Mouse (Mus musculus) forebrain, embryonic 15.5 days (tissue): ENCODE measurements at regions not wholly inside any gene's neighbourhood (a gene's known extent, or its start where the extent isn't known, plus 50 kb on each side); places are given as distances from the start of the nearest gene placed in this dataset.

Source experiments
- ATAC-seq: fragments of 200-750 bp; cut with Nextera tagmentation; replicated peaks from 2 replicates; pipeline ENCODE4 v1.8.0; 2017; ENCODE audit warnings: mild to moderate bottlenecking, moderate TSS enrichment, moderate library complexity
- H3K27ac ChIP-seq: fragments of 300-500 bp; sonication (generic); replicated peaks from 2 replicates; pipeline ENCODE4 v1.5.1; 2015; ENCODE audit warnings: mild to moderate bottlenecking, inconsistent platforms
- H3K27me3 ChIP-seq: fragments of 300-500 bp; sonication (generic); 2 replicates; pipeline ENCODE4 v1.6.1; 2015; ENCODE audit warnings: inconsistent platforms
- H3K36me3 ChIP-seq: fragments of 300-500 bp; sonication (generic); 2 replicates; pipeline ENCODE4 v1.6.1; 2015; ENCODE audit warnings: mild to moderate bottlenecking, inconsistent platforms
- H3K4me1 ChIP-seq: fragments of 300-500 bp; sonication (generic); 2 replicates; pipeline ENCODE4 v1.6.1; 2015; ENCODE audit warnings: inconsistent platforms
- H3K4me2 ChIP-seq: fragments of 300-500 bp; sonication (generic); replicated peaks from 2 replicates; pipeline ENCODE4 v1.6.1; 2015; ENCODE audit warnings: mild to moderate bottlenecking, inconsistent platforms
- H3K4me3 ChIP-seq: fragments of 300-500 bp; sonication (generic); 2 replicates; pipeline ENCODE4 v1.5.1; 2015; ENCODE audit warnings: mild to moderate bottlenecking, inconsistent platforms
- H3K9ac ChIP-seq: fragments of 300-500 bp; sonication (generic); replicated peaks from 2 replicates; pipeline ENCODE4 v1.6.1; 2015; ENCODE audit warnings: mild to moderate bottlenecking, inconsistent platforms
- H3K9me3 ChIP-seq: fragments of 300-500 bp; sonication (generic); 2 replicates; pipeline ENCODE4 v1.6.1; 2016; ENCODE audit warnings: inconsistent platforms
- WGBS: fragments of 180-500 bp; shearing (Covaris S2); methylation state at CpG from one replicate; pipeline ENCODE4 v1.1.7; 2015; ENCODE audit warnings: mixed read lengths; 5-methylcytosine and 5-hydroxymethylcytosine counted together

DNA sequence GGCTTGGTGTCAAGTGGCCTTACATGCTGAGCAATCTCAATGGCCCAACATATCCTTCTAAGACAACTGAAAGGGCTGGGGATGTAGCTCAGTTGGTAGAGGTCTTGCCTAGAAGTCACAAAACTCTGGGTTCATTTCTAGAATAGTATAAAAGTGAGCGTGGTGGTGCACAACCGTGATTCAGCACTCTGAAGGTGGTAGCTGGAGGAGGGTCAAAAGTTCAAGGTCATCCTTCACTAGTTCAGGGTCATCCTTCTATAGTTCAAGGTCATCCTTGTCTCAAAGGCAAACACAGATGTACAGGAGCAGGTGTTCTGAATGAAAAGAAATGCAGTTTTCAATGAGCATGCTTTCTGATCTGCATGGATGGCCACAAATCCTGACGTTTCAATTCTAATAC is 101.5 kb upstream of the Marcks start:
- no peaks in the 10 kb centered on the region for H3K4me1 ChIP-seq
- WGBS, result 89% methylated on average over 3 of the region's 3 CpGs
- no peak for ATAC-seq
- no peaks in the 10 kb centered on the region for H3K9me3 ChIP-seq
- no peak overlapping the region for H3K9ac ChIP-seq
- H3K27ac ChIP-seq, result no peak overlapping the region
- no peak overlapping the region for H3K4me3 ChIP-seq
- no peaks in the 10 kb centered on the region for H3K36me3 ChIP-seq
- H3K4me2 ChIP-seq, result no peak overlapping the region
- H3K27me3 ChIP-seq, result no peaks in the 10 kb centered on the region

DNA sequence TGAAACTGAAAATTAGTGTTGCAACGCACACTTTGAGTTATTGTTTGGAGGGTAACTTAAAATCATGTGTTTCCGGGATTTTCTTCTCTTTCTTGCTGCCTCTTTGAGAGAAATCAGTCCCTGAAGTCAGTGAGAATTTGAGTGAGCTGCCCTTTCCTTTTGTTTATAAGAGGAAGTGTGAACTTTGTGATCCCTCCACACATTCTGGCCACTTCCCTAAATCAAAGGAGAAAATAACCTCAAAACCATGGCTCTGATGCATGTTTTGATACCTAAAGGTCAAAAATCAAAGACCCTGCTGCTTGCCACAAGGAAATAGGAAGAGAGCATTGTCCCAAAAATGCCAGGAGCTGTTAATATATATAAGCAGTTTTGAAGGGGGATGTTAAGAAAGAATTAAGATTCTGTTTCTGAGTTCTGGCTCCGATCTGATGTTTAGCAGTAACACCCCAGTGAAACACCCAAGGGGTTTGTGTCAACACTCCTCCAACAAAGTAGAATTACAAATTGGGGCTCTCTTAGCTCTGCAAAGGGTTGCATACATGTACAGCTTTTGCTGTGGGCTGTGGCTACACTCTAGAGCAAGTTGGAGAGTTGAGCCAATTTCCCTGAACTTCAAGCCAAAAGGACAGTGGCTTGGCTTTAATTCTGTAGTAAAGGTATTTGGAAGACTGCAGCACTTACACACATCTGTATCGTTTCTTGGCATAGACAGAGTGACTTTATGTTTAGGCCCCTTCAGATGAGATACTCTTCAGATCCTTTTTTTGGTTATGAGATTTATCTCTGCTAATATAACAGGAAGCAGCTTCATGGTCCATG is 97.5 kb upstream of the Marcks start:
- 83% methylated on average over 4 of the region's 4 CpGs for WGBS

DNA sequence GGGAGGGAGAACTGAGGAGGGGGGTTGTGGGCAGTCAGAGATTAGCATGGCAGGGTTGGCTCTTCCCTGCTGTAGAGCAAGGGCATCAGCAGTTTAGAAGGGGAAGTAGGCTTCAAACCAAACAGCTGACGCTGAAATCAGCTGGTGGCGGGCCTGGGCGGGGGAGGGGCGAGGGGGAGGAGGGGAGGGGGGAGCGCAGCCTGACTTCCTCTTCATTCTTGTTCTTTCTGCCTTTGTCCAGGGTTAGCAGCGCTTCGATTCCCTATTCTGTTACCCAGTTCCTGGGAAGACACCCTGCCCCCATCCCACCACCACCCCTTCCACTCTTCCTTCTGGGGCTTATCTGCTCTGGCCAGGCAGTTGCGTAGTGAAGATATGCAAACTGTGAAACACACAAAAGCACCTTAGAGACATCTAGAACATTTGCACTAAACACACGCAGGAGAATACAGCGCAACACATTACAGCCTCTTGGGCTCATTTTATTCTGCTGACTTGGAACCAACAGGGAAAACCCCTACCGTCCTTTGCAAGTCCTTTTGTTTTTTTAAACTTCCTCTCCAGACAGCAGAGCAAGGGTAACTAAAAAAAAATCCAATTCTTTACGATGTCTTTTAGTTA is 93.3 kb upstream of the Marcks start:
- no peaks in the 10 kb centered on the region for H3K36me3 ChIP-seq
- H3K4me2 ChIP-seq, result peak overlapping the region; percentile 34
- H3K9me3 ChIP-seq, result no peaks in the 10 kb centered on the region
- peaks cover 7% of the 10 kb centered on the region; the same call in 1 of the 2 replicates for H3K4me1 ChIP-seq
- H3K27ac ChIP-seq, result no peak overlapping the region
- no peaks in the 10 kb centered on the region for H3K27me3 ChIP-seq
- 19% methylated on average over 9 of the region's 12 CpGs for WGBS
- H3K9ac ChIP-seq, result no peak overlapping the region; the same call in 1 of the 2 replicates
- H3K4me3 ChIP-seq, result no peak overlapping the region
- ATAC-seq, result peak; percentile 78

More for the DNA sequence above, 97.5 kb upstream of the Marcks start:
- H3K27ac ChIP-seq, result no peak overlapping the region
- no peak for ATAC-seq
- no peaks in the 10 kb centered on the region for H3K36me3 ChIP-seq
- H3K9me3 ChIP-seq, result no peaks in the 10 kb centered on the region
- no peak overlapping the region for H3K9ac ChIP-seq
- H3K27me3 ChIP-seq, result no peaks in the 10 kb centered on the region
- H3K4me3 ChIP-seq, result no peak overlapping the region
- no peak overlapping the region for H3K4me2 ChIP-seq
- H3K4me1 ChIP-seq, result peaks cover 7% of the 10 kb centered on the region; the same call in 1 of the 2 replicates

DNA sequence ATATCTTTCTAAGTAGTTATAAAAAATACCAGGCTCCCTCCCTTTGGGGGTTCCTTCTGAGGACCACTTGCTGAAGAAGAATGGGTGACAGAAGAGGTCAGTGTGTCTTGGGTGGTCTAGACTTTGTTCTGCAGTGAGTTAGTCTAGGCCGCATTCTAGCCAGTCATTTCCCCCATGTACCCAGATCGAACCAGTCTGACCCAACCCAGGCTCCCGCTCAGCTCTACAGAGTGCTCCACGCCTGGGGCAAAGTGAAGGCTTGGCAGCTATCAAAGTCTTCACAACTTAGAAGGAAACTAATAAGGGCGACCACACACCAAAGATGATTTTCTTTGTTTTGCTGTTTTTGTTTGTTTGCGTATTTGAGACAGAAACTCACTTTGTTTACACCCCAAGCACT is 92.4 kb upstream of the Marcks start:
- H3K27me3 ChIP-seq, result no peaks in the 10 kb centered on the region
- 77% methylated on average over 6 of the region's 6 CpGs for WGBS
- H3K4me2 ChIP-seq, result no peak overlapping the region
- no peaks in the 10 kb centered on the region for H3K9me3 ChIP-seq
- peaks cover 7% of the 10 kb centered on the region; the same call in 1 of the 2 replicates for H3K4me1 ChIP-seq
- H3K4me3 ChIP-seq, result no peak overlapping the region
- H3K9ac ChIP-seq, result no peak overlapping the region
- H3K27ac ChIP-seq, result no peak overlapping the region
- no peak; the same call in 1 of the 2 replicates for ATAC-seq
- no peaks in the 10 kb centered on the region for H3K36me3 ChIP-seq

DNA sequence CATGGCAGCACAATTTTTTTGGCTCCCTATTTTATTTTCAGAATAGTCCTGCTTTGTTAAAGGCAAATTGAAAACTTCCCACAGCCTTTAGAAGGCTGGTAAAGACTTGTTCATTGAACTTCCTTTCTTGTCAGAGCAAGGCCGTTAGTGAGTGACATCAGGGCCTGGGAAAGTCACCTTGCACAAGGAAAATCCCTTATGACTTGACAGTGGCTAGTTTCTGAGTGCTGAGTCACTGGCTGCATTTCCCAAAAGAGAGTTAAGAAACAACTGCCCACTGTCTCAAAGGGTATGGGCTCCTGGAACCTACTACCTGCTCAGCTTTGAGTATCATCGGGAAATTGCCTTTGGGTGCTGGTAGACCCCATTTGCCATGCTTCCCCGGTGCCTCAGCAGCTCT is 89.2 kb upstream of the Marcks start:
- no peak for ATAC-seq
- H3K4me2 ChIP-seq, result no peak overlapping the region
- no peaks in the 10 kb centered on the region for H3K27me3 ChIP-seq
- no peaks in the 10 kb centered on the region for H3K36me3 ChIP-seq
- H3K9ac ChIP-seq, result no peak overlapping the region
- 82% methylated on average over 3 of the region's 3 CpGs for WGBS
- H3K4me3 ChIP-seq, result no peak overlapping the region
- no peak overlapping the region for H3K27ac ChIP-seq
- no peaks in the 10 kb centered on the region for H3K9me3 ChIP-seq
- peaks cover 7% of the 10 kb centered on the region; the same call in 1 of the 2 replicates for H3K4me1 ChIP-seq

DNA sequence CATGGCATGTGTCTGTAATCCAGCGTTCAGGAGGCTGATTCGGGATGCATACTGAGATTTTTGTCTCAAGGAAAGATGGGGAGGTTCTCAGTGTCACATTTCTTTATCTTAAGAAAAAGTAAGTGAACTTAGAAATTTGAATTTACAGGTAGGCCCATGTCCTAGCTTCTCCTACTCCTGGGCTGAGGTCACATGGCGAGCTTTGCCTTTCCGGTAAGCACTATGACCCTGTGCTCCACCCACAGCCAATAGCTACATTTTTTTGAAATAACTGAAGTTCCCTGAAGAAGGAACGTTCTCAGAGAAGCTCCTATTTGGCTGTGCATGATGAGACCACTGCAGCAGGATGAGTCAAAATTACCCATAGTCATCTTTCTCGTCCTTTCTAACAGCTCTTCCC is 83.0 kb upstream of the Marcks start:
- Histone ChIP-seq H3K27ac (no peak overlapping the region), H3K4me3 (no peak overlapping the region), H3K9me3 (no peaks in the 10 kb centered on the region), H3K4me1 (no peaks in the 10 kb centered on the region), H3K27me3 (no peaks in the 10 kb centered on the region), H3K36me3 (no peaks in the 10 kb centered on the region), H3K9ac (no peak overlapping the region), H3K4me2 (no peak overlapping the region)
- ATAC-seq, result no peak
- 90% methylated on average over 6 of the region's 6 CpGs for WGBS

DNA sequence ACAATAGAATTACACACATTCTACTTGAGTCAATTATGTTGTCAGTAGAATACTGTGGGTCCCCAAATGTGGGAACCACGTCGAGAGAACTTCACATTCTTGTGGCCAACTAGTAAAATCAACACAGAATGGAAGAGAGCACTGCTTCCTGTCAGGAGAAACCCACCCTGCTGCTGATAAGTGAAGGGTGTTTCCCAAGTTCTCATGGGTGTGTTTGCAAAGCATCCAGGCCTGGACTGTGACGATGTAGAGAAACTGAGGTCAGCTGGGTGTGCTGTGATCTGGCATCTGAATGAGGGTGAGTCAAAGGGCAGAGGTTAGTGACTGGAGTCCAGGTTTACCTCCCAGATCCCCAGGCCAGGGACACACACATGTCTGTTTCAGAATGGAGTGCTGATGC is 81.7 kb upstream of the Marcks start:
- 72% methylated on average over 3 of the region's 3 CpGs for WGBS
- ATAC-seq, result no peak

DNA sequence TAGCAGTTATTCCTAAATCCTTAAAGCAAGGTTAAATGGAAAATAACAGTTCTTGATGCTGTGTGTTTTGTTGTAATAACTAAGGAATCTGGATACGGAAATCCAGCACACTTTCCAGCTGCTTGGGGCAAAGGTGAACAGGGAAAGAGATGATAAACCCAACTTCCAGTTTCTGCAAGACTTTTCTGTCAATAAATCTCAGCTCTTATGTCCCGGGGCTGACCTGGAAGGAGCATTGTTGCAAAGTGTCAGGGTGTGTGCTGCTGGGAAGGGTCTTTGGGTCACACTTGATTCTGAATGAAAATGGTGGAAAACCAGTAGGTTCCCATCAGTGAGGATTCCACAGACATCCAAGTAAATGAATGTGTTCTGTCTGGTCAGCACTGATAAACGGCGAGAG is 81.2 kb upstream of the Marcks start:
- Histone ChIP-seq H3K9ac (no peak overlapping the region), H3K36me3 (no peaks in the 10 kb centered on the region), H3K4me2 (no peak overlapping the region), H3K27ac (no peak overlapping the region), H3K27me3 (no peaks in the 10 kb centered on the region), H3K9me3 (no peaks in the 10 kb centered on the region), H3K4me3 (no peak overlapping the region), H3K4me1 (no peaks in the 10 kb centered on the region)
- no peak for ATAC-seq
- WGBS, result 86% methylated on average over 4 of the region's 4 CpGs

More for the DNA sequence above, 81.7 kb upstream of the Marcks start:
- Histone ChIP-seq H3K4me2 (no peak overlapping the region), H3K27ac (no peak overlapping the region), H3K27me3 (no peaks in the 10 kb centered on the region), H3K4me3 (no peak overlapping the region), H3K9me3 (no peaks in the 10 kb centered on the region), H3K9ac (no peak overlapping the region), H3K36me3 (no peaks in the 10 kb centered on the region), H3K4me1 (no peaks in the 10 kb centered on the region)

DNA sequence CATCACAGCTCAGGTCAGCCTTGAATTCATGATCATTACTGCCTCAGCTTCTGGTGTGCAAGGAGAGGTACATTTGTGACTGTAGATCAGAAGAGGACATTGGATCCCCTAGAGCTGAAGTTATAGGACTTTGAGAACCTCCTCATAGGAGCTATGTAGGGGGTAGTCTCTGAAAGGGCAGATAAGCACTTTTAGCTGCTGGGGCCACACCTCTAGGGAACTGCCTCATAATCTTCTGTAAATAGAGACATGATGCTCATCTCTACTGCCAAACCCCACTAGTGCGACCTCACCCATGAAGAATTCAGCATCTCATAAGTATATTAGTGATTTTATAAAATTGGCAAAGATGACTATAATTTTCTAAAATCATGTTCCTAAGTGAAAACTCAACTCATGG is 80.7 kb upstream of the Marcks start:
- no peak for ATAC-seq
- no peak overlapping the region for H3K9ac ChIP-seq
- no peaks in the 10 kb centered on the region for H3K9me3 ChIP-seq
- H3K27ac ChIP-seq, result no peak overlapping the region
- H3K4me2 ChIP-seq, result no peak overlapping the region
- no peak overlapping the region for H3K4me3 ChIP-seq
- WGBS, result 86% methylated on average over 1 of the region's 1 CpGs
- no peaks in the 10 kb centered on the region for H3K36me3 ChIP-seq
- no peaks in the 10 kb centered on the region for H3K27me3 ChIP-seq
- H3K4me1 ChIP-seq, result no peaks in the 10 kb centered on the region

DNA sequence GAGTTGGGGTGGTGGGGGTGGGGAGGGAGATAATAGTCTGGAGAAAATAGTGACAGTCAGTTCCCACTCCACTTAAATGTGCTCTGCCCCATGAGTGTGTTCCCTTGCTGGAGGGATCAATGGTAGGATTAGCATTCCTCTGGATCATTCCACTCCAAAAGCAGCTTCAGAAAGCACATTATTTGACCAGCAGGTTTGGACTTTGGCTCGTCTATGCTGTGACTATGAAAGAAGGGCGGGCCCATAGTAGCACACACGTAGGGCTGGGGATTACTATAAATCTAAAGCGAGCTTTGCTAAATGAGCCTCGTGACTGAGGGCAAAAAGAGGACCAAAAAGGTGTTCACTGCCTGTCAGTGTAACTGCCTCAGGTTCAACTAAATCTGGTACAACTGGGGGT is 75.9 kb upstream of the Marcks start:
- WGBS, result 23% methylated on average over 5 of the region's 5 CpGs
- ATAC-seq, result no peak
- H3K9ac ChIP-seq, result no peak overlapping the region
- H3K27ac ChIP-seq, result no peak overlapping the region
- no peak overlapping the region for H3K4me3 ChIP-seq
- no peaks in the 10 kb centered on the region for H3K36me3 ChIP-seq
- H3K27me3 ChIP-seq, result no peaks in the 10 kb centered on the region
- H3K9me3 ChIP-seq, result no peaks in the 10 kb centered on the region
- no peak overlapping the region for H3K4me2 ChIP-seq
- no peaks in the 10 kb centered on the region for H3K4me1 ChIP-seq

DNA sequence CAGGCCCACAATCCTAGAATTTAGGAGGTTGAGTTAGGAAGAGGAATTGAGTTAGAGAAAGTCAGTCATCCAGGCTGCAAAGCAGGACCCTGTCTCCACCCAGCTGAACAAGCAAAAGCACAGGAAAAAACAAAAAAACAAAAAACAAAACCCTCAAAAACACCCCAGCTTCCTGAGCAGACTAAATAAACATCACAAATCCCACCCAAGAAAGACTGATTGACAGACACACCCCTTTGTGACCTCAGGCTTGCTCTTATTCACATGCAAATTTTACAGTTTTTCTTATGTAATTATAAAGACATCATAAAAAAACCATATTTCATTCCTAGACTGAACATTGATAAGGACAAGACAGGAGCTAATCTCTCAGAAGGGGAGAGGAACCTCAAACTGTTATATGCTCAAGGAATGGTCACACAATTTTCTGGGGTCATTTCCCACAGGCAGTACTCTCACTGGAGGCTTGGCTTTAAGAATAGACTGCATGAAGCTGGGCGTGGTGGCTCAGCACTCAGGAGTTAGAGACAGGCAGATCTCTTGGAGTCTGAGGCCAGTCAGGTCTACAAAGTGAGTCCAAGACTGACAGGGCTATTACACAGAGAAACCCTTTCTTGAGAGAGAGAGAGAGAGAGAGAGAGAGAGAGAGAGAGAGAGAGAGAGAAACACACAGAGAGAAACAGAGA is 73.8 kb upstream of the Marcks start:
- no peaks in the 10 kb centered on the region for H3K9me3 ChIP-seq
- H3K4me3 ChIP-seq, result no peak overlapping the region
- no peaks in the 10 kb centered on the region for H3K27me3 ChIP-seq
- WGBS, result 47% methylated on average over 1 of the region's 1 CpGs
- no peaks in the 10 kb centered on the region for H3K36me3 ChIP-seq
- H3K4me1 ChIP-seq, result no peaks in the 10 kb centered on the region
- no peak overlapping the region for H3K4me2 ChIP-seq
- no peak for ATAC-seq
- H3K27ac ChIP-seq, result no peak overlapping the region
- no peak overlapping the region for H3K9ac ChIP-seq

DNA sequence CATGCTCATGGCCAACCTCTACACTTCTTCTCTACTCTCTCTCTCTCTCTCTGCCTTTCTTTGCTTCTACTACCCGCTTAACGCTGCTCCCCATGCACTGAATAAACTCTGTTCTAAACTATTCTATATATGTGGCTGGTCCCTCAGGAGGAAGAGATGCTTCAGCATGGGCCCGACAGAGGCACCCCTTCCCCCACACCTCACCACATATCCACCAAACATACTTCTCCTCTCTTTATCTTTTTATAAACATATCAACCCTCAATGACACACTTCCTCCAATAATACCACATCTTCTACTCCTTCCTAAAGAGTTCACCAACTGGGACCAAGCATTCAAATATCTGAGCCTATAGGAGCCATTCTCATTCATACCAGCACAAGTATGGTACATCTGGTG is 72.6 kb upstream of the Marcks start:
- Histone ChIP-seq H3K4me2 (no peak overlapping the region), H3K27ac (no peak overlapping the region), H3K27me3 (no peaks in the 10 kb centered on the region), H3K4me1 (no peaks in the 10 kb centered on the region), H3K9ac (no peak overlapping the region), H3K36me3 (no peaks in the 10 kb centered on the region), H3K9me3 (no peaks in the 10 kb centered on the region), H3K4me3 (no peak overlapping the region)
- WGBS, result 93% methylated on average over 3 of the region's 3 CpGs
- ATAC-seq, result no peak
